Mouse (Mus musculus): ENCODE results near the gene Cltb.

DNA sequence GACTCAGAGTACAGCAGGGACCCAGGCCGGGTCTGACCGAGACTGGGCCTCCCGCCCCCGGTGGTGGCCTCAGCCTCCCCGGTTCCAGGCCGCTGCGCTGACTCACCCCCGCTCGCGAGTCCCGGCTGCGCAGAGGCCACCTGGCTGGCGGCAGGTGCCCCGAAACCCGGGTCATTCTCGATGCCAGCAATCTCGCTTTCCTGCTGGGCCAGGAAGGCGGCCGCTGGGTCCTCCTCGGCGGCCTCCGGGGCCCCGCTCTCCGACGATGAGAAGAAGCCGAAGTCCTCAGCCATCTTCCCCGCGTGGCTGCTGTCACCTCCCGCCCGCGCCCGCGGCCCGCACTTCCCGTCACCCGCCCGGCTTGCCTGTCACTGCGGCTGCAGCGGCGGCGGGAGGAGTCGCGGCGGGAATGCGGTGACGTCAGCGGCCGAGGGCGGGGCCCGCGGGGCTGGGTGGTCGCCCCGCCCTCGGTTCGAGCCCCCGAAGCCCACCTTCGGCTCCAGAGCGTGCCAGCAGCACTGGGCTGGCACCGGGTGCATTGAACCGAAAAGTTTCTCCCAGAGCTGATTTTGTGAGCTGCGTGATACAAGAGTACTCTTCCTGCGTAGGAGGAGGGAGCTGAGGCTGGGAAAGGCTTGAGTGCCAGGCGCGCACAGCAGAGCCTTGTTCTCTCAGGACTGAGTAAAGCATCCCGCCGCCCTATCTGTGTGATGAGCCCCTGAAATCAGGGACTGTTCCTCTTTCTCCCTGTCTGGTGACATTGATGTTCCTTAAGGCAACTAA lies at the start of gene Cltb:
- TF ChIP-seq MAFK (IDR thresholded peaks at IDR 0.05; ENCODE audit: insufficient read depth, low read depth, low read length) (no peak), ZNF384 (IDR thresholded peaks at IDR 0.05; ENCODE audit: low read depth, low read length) (no peak), CHD2 (IDR thresholded peaks at IDR 0.05; ENCODE audit: low read depth, low read length) (no peak), HCFC1 (IDR thresholded peaks at IDR 0.05; ENCODE audit: borderline replicate concordance, insufficient read depth, low read length) (no peak)

Measured in ES-E14 (cell line).